Mouse (Mus musculus) thymus, adult 2 months (tissue): ENCODE measurements at regions not wholly inside any gene's neighbourhood (a gene's known extent, or its start where the extent isn't known, plus 50 kb on each side); places are given as distances from the start of the nearest gene placed in this dataset.

Source experiments
- CTCF ChIP-seq: fragments of 200-500 bp; IDR thresholded peaks from 2 replicates; pipeline ENCODE4 v1.5.1; 2012; ENCODE audit warnings: mild to moderate bottlenecking, control low read depth, low read length, moderate library complexity, borderline replicate concordance; ENCODE audit not compliant: control insufficient read depth, poor library complexity, insufficient read depth; ENCODE audit errors: extremely low read depth
- POLR2A ChIP-seq: fragments of 200-500 bp; IDR thresholded peaks from 2 replicates; pipeline ENCODE4 v1.6.1; 2012; ENCODE audit warnings: mild to moderate bottlenecking, low read length, control low read depth, moderate library complexity; ENCODE audit not compliant: control insufficient read depth, poor library complexity, insufficient read depth; ENCODE audit errors: extremely low read depth

DNA sequence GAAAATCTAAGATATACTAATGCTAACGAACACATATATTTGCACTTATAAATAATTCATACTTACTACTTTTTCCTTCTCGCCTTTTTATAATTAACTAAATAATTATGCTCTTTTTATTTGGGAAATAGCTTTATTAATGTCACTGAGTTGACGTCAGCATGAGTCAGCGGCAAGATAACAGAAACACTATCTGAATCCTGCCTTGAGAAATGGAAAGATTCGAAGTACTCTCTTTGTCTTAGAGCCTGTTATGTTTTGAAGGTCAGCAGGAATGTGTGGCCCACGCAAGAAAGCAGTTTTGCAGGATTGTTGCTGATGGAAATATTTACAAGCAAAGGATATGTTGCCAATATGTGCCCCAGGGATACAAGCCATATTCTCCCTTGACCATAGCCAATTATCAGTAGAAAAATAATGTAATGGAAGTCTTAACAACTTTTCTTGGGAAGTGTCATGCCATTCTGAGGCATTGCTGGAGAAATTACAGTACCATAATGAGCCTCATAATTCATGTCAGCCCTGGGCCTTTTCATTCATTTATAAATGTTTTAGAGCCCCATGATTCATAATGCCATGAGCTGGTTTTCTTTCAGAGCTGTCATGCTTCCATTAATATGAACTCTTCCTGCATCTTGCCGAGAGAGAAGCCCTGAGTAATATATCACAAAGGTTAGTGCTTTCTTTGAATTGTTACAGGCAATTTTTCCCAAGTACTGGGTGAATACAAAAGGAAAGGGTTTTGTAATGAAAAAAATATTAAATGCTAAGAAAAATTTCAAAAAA lies 206.9 kb upstream of the Ptprz1 start:
- no peak for TF ChIP-seq POLR2A
- no peak for TF ChIP-seq CTCF
